Mouse (Mus musculus): Measurements from ENCODE around the gene Plekhn1.
A peak's percentile ranks its signal among the peaks of the same experiment; 100 is the strongest.

Plekhn1 gene

GRCm38 (mm10) chr4:156213134-156213533 is 21.5 kb downstream of the Plekhn1 start:
- DNase-seq (ENCODE audit: low read depth) = no peak

DNA sequence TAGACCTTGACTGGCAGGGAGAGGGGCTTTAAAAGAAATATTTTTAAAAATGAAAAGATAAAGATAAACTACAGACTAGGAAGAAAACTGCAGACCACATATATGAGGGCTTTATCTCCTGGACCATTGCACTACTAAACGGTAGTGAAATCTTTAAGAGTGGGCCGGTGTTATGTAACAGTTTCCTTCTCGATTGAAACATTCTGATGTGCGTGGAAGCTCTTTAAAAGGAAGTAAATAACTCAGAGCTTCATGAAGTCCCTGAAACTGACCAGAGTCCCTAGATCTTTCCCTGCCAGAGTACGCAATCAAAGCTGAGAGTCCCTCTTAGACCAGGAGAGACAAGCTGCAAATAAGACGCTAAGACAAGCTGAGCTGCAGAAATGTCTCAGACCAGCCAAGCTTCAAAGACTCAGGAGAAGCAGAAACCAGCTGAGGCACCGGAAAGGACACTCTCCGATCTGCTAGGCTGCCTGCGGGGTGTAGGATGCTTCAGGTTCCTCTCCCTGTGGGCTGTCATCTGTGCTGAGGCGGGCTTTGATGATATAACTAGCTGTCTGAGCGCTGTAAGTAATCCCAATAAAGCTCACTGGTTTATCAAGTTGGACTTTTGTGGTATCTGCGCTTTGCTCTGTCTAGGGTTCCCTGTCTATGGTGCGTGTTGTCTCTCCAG is 24.6 kb downstream of the Plekhn1 start:
- DNase-seq (ENCODE audit: low read depth) = no peak

DNA sequence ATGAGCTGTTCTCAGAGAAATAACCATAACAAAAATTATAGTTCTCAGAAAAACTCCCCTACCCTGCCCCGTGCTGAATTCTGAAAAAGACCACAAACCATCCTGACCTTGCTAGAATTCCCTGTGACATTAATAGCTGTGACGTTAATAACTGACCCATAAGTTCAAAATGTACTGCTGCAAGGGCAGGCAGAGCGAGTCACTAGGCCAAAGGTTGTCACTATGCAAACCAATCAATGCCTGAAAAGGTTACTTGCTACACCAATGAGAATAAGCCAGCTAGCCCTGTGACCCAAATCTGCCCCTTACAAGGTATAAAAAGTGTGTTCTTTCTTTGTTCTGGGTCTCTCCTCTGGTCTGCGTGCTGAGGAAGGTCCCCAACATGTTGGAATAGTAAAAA is 25.8 kb downstream of the Plekhn1 start:
- DNase-seq (ENCODE audit: low read depth) = no peak

GRCm38 (mm10) chr4:156203413-156204131 is 31.1 kb downstream of the Plekhn1 start:
- DNase-seq (ENCODE audit: low read depth) = peak; percentile 49

GRCm38 (mm10) chr4:156203001-156203412 is 31.6 kb downstream of the Plekhn1 start, which contains the start of gene AW011738:
Gene AW011738 (plus strand): TSS chr4:156203304.
- peak; percentile 81 for DNase-seq (ENCODE audit: low read depth)

GRCm38 (mm10) chr4:156202462-156202893 is 32.2 kb downstream of the Plekhn1 start:
- DNase-seq (ENCODE audit: low read depth) = peak; percentile 24

- peak; percentile 82 for DNase-seq (ENCODE audit: low read depth)
These were observed 33.8 kb downstream of the Plekhn1 start, which contains the start of gene Isg15 for GRCm38 (mm10) chr4:156200623-156201475. Gene Isg15 (minus strand): TSS chr4:156200818.

GRCm38 (mm10) chr4:156197829-156198205 is 36.8 kb downstream of the Plekhn1 start:
- DNase-seq (ENCODE audit: low read depth) = peak; percentile 94

DNA sequence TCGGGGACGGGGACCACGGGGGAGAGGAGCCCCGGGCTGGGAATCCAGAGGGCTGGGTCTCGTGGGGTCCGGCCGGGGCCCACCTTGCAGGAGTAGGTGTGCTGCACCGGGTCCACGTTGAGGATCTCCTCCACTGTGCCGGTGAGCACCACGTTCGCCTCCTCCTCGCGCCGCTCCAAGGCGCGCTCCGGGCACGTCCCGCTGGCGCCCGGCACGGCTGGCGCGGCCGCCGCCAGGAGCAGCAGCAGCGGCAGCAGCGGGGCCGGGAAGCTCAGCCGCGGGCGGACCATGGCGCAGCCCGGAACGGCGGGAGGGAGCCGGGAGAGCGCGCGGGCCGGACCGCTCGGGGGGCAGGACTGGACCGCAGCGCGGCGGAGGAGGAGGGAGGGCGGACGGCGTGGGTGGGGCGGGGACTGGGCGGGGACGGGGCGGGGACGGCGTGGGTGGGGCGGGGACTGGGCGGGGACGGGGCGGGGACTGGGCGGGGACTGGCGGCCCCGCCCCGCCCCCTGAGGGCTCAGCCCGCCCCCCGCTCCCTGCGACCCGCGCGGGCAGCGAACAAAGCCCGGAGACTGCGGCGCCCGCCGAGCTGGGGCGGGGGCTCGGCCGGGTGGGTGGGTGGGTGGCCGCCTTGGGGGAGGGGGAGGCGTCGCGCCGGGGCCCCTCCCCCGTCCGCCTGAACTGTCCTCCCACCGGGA is 37.4 kb downstream of the Plekhn1 start, which contains the start of gene Agrn:
Gene Agrn, minus strand, starts transcription at position 358 of the 698 bp plus-strand sequence.
- DNase-seq (ENCODE audit: low read depth) = peak; percentile 59

GRCm38 (mm10) chr4:156195927-156196870 is 38.5 kb downstream of the Plekhn1 start:
- peak; percentile 21 for DNase-seq (ENCODE audit: low read depth)

DNA sequence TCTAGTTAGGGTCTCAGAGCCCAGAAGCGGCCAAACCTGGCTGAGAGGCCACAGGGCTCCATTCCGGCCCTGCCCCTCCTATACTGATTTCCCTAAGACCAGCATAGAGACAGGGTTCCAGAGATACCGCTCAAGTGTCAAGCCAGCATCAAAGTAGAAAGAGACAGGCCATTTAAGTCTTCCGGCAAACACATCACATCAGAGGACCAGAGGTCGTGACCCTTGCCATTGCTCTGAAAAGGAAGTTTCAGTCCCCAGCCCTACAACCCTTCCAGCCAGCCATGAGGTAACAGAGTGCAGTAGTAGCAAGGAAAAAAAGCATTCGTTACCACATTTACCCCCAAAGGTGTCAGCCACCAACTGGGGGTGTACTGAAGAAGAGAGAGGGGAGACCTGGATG is 40.3 kb downstream of the Plekhn1 start:
- no peak for DNase-seq (ENCODE audit: low read depth)

- DNase-seq (ENCODE audit: low read depth) = no peak
These were observed 40.8 kb downstream of the Plekhn1 start for GRCm38 (mm10) chr4:156193906-156194305.

DNA sequence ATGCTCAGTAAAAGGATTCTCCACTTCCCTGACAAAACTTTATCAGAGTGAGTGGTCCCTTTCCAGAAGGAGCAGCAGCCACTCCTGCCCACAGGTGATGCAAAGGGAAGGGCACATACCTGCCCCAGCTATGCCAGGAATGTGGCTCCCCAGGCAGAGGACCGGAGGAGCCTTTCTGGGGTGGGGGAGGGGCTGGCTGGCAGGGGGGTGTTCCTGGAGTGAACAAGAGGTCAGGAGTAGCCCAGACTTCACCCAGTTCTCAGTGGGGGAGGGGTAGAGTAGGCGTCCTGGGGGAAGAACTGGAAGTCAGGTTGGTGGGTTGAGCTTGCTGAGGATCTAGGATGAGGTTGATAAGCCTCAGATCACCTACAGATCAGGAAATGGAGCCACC is 41.5 kb downstream of the Plekhn1 start:
- no peak for DNase-seq (ENCODE audit: low read depth)

DNA sequence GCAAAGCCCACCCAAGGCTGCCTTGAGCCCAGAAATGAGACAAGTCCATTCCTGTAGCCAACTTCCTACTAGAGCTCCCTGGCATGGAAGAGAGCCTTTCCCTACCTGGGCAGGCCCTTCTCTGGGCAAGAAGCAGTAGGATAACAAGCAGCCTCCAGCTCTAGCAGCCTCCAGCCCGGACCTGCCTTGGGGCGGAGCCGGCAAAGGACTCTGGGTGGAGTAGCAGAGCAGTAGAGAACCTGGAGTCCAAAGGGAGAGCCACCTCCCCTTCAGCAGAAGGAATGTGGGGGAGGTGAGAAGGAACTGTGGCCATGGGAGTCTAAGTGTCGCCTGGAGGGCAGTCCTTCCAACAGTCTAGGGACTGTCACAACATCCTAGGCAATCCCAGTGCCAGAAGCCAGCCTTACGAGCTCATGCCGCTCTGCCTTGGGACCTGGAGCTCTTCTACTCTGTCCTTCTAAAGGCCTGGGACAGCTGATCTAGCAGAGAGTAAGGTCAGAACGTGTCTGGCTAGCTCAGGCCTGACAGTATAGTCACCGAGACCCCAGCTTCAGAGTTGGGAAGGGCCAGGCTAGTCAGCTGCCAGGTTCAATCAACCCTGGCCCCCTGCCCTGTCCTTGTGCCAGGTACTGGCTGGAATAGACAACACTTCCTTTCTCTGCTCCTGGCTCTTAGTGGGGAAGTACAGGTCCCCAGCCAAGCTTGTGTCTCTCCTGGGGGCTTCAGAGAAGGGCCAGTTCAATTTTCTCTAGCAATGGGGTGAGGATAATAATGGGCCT is 42.0 kb downstream of the Plekhn1 start:
- no peak for DNase-seq (ENCODE audit: low read depth)

- no peak for DNase-seq (ENCODE audit: low read depth)
These were observed 45.8 kb downstream of the Plekhn1 start for GRCm38 (mm10) chr4:156188811-156189323.

DNA sequence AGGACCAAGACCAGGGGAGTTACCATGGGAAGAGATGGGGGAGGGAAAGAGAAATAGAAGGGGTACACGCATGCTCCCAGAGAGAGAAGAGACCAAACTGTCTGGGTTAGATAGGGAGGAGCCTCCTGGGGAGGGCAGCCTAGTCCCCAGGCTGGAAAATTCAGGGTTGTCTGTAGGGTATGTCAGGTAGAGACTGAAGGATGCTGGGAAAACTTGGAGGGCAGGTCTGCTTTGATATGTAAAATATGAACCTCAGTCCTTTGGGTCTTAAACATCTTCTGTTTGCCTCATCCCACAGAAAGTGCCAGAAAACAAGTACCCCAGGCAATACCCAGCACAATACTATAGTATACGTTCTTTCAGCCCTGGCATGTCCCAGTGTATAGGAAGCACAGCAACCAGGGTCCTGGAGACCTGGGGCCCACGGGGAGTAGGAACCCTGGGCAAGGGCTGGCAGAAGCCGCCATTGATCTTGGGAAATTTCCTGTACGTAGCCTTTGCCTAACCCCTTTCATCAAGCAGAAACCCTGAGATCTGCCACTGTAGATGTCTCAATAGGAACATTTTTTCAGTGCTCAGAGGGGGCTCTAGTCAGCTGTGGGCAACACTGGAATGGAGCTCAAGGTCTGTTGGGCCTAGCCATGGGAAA is 46.4 kb downstream of the Plekhn1 start:
- peak; percentile 25 for DNase-seq (ENCODE audit: low read depth)

GRCm38 (mm10) chr4:156185950-156186850 is 48.5 kb downstream of the Plekhn1 start:
- no peak for DNase-seq (ENCODE audit: low read depth)

- DNase-seq (ENCODE audit: low read depth) = no peak
These were observed 49.2 kb downstream of the Plekhn1 start for GRCm38 (mm10) chr4:156185456-156185949.
